Mouse (Mus musculus) megakaryocyte, embryonic 14.5 days (primary cell): ENCODE measurements around the gene Pcdh7. TPM values are rescaled to one million over a fixed set of nuclear protein-coding genes. Genes with fewer than 3 reads are reported as not detected.

Source experiments
- H3K27me3 ChIP-seq: replicated peaks from 2 replicates; pipeline ENCODE3; 2012; ENCODE audit warnings: inconsistent platforms
- H3K36me3 ChIP-seq: replicated peaks from 2 replicates; pipeline ENCODE3; 2012; ENCODE audit warnings: low read length, inconsistent platforms, mixed read lengths
- H3K4me1 ChIP-seq: 2 replicates; pipeline ENCODE4 v1.6.1; 2012; ENCODE audit warnings: inconsistent platforms
- H3K4me3 ChIP-seq: replicated peaks from 2 replicates; pipeline ENCODE3; 2012; ENCODE audit warnings: moderate library complexity, mild to moderate bottlenecking, inconsistent platforms
- H3K9me3 ChIP-seq: 2 replicates; pipeline ENCODE4 v1.6.1; 2012; ENCODE audit warnings: inconsistent platforms
- FLI1 ChIP-seq: IDR thresholded peaks from 2 replicates; pipeline ENCODE4 v1.6.1; 2012; ENCODE audit warnings: low read length, inconsistent platforms, mixed read lengths
- GATA1 ChIP-seq: IDR thresholded peaks from 3 replicates; pipeline ENCODE4 v1.6.1; 2012; ENCODE audit warnings: mixed read lengths, low read length, inconsistent platforms, borderline replicate concordance
- polyA plus RNA-seq: library from polyadenylated mRNA; stranded (reverse); fragments of >175 nt; gene quantifications from 2 replicates; pipeline ENCODE4 v1.2.3, GENCODE M21; 2012; ENCODE audit warnings: low replicate concordance; ENCODE audit not compliant: insufficient read depth

The Pcdh7 gene
- polyA plus RNA-seq, 1 experiment = 4.7 TPM

- Histone ChIP-seq H3K4me3 (no peak overlapping the region), H3K36me3 (no peaks in the 10 kb centered on the region), H3K27me3 (no peaks in the 10 kb centered on the region), H3K9me3 (no peaks in the 10 kb centered on the region), H3K4me1 (peaks cover 74% of the 10 kb centered on the region)
- TF ChIP-seq FLI1 (no peak), GATA1 (no peak)
Measured at GRCm38 (mm10) chr5:57745879-57746278, 28.1 kb downstream of the Pcdh7 start.

- no peaks in the 10 kb centered on the region for H3K9me3 ChIP-seq
- peaks cover 4% of the 10 kb centered on the region for H3K36me3 ChIP-seq
- no peaks in the 10 kb centered on the region for H3K27me3 ChIP-seq
- H3K4me3 ChIP-seq = no peak overlapping the region
- TF ChIP-seq GATA1 = no peak
- no peak for TF ChIP-seq FLI1
- H3K4me1 ChIP-seq = peaks cover 39% of the 10 kb centered on the region
Measured at GRCm38 (mm10) chr5:57750320-57750719, 32.6 kb downstream of the Pcdh7 start.

- no peaks in the 10 kb centered on the region for H3K9me3 ChIP-seq
- TF ChIP-seq FLI1 (no peak), GATA1 (no peak)
- H3K4me3 ChIP-seq = no peak overlapping the region
- H3K36me3 ChIP-seq = peaks cover 4% of the 10 kb centered on the region
- H3K4me1 ChIP-seq = peaks cover 47% of the 10 kb centered on the region
- H3K27me3 ChIP-seq = no peaks in the 10 kb centered on the region
Measured at GRCm38 (mm10) chr5:57755791-57756190, 38.0 kb downstream of the Pcdh7 start.

- H3K9me3 ChIP-seq = no peaks in the 10 kb centered on the region
- TF ChIP-seq FLI1 (no peak), GATA1 (no peak)
- peaks cover 4% of the 10 kb centered on the region for H3K36me3 ChIP-seq
- H3K27me3 ChIP-seq = no peaks in the 10 kb centered on the region
- H3K4me3 ChIP-seq = peak overlapping the region; percentile 84
- peaks cover 55% of the 10 kb centered on the region for H3K4me1 ChIP-seq
Measured at GRCm38 (mm10) chr5:57756726-57757424, 39.1 kb downstream of the Pcdh7 start.

- Histone ChIP-seq H3K9me3 (no peaks in the 10 kb centered on the region), H3K4me3 (peak overlapping the region; percentile 84), H3K4me1 (peaks cover 57% of the 10 kb centered on the region), H3K27me3 (no peaks in the 10 kb centered on the region), H3K36me3 (peaks cover 4% of the 10 kb centered on the region)
- TF ChIP-seq GATA1 (no peak), FLI1 (no peak)
Measured at GRCm38 (mm10) chr5:57757436-57757898, 39.7 kb downstream of the Pcdh7 start.

- H3K9me3 ChIP-seq = no peaks in the 10 kb centered on the region
- no peak overlapping the region for H3K4me3 ChIP-seq
- H3K4me1 ChIP-seq = peaks cover 63% of the 10 kb centered on the region
- TF ChIP-seq FLI1 = no peak
- no peak for TF ChIP-seq GATA1
- no peaks in the 10 kb centered on the region for H3K27me3 ChIP-seq
- H3K36me3 ChIP-seq = peaks cover 4% of the 10 kb centered on the region
Measured at GRCm38 (mm10) chr5:57758968-57759367, 41.2 kb downstream of the Pcdh7 start.

GRCm38 (mm10) chr5:57760069-57761063 is 42.6 kb downstream of the Pcdh7 start:
- TF ChIP-seq FLI1 (no peak), GATA1 (no peak)
- H3K27me3 ChIP-seq = no peaks in the 10 kb centered on the region
- peaks cover 70% of the 10 kb centered on the region for H3K4me1 ChIP-seq
- no peaks in the 10 kb centered on the region for H3K9me3 ChIP-seq
- peak overlapping the region; percentile 84 for H3K4me3 ChIP-seq
- no peaks in the 10 kb centered on the region for H3K36me3 ChIP-seq

- peaks cover 5% of the 10 kb centered on the region for H3K36me3 ChIP-seq
- peak overlapping the region; percentile 69 for H3K4me3 ChIP-seq
- peaks cover 2% of the 10 kb centered on the region; the same call in 1 of the 2 replicates for H3K9me3 ChIP-seq
- H3K27me3 ChIP-seq = no peaks in the 10 kb centered on the region
- H3K4me1 ChIP-seq = peaks cover 67% of the 10 kb centered on the region
- no peak for TF ChIP-seq FLI1
- no peak for TF ChIP-seq GATA1
Measured at GRCm38 (mm10) chr5:57765356-57765755, 47.6 kb downstream of the Pcdh7 start.

- H3K4me1 ChIP-seq = peaks cover 70% of the 10 kb centered on the region
- H3K4me3 ChIP-seq = no peak overlapping the region
- peaks cover 5% of the 10 kb centered on the region for H3K36me3 ChIP-seq
- no peaks in the 10 kb centered on the region for H3K27me3 ChIP-seq
- H3K9me3 ChIP-seq = peaks cover 2% of the 10 kb centered on the region; the same call in 1 of the 2 replicates
- TF ChIP-seq FLI1 (no peak), GATA1 (no peak)
Measured at GRCm38 (mm10) chr5:57767346-57767745, 49.6 kb downstream of the Pcdh7 start.
